Mouse (Mus musculus): ENCODE results near the gene Mrps14. TPM values are rescaled to one million over a fixed set of nuclear protein-coding genes. Genes with fewer than 3 reads are reported as not detected.
A peak's percentile ranks its signal among the peaks of the same experiment; 100 is the strongest.

Mrps14 gene
- total and polyA plus RNA-seq, 2 experiments from 2014 or later = 28.1 to 221 TPM

DNA sequence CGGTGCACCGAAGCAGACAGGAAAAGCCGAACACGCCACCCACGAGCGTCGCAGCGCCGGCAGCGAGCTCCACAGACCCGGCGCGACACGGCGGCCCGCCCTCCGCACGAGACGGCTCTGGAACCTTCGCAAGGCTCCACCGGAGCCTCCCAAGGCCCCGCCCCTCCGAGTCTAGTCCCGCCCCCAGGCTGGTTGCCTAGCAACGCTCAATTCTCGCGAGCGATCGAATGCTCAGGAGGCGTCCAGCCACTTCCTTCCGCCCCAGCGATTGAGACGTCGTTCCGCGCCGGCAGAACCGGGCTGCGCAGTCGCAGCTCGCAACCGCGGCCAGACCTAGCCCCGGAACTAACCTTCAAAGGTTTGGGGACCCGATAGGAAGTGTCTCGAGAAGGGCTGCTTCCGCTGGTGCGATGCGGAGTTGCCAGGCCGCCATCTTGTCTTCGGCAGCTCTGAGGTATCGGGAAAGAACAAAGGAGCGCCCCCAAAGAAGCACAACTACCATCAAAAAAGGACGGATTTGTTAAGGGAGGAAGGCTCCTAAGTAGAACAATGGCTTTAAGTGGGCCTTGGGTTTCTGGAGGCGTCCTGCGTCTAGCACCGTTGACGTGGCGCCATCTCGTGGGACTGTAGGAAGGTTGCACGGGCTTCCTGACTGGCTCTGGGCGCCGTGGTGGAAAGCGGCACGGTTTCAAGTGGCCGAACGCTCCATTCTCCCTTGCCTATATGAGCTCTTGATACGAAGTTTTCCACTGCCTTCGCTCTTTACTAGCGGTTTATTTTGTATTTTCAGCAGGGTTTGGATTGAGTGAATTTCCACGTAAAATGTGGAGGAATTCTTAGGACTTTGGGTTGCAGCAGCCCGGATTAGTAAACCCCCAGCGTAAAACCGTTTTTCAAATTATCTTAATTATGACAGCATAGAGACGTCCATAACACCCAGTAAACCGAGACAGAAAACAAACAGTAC lies 18.0 kb downstream of the Mrps14 start, which contains the start of gene Cacybp:
Cacybp (minus strand) TSS at position 173 of the 967 bp plus-strand sequence.
- H3K4me3 ChIP-seq (ENCODE audit: low read depth, low read length) = peak within 1 kb of the TSS; percentile 71
- H3K4me1 ChIP-seq (ENCODE audit: control insufficient read depth, insufficient read depth) = peaks cover 16% of the 10 kb centered on the region
- under 1% methylated on average over 76 of the region's 76 CpGs for WGBS
- peak within 1 kb of the TSS; percentile 99 for H3K27ac ChIP-seq (ENCODE audit: low read depth)
- H3K4me2 ChIP-seq (ENCODE audit: low read depth, low read length) = peak within 1 kb of the TSS; percentile 83
- no peaks in the 10 kb centered on the region for H3K27me3 ChIP-seq (ENCODE audit: control insufficient read depth, insufficient read depth, low read length)
- no peaks in the 10 kb centered on the region for H3K9me3 ChIP-seq (replicated peaks; ENCODE audit: control insufficient read depth, low read length)
- peaks cover 4% of the 10 kb centered on the region; the same call in 1 of the 2 replicates for H3K36me3 ChIP-seq (replicated peaks; ENCODE audit: control insufficient read depth, insufficient read depth, low read length)
- H3K9ac ChIP-seq (replicated peaks; ENCODE audit: low read depth, low read length) = peak within 1 kb of the TSS; percentile 91
- ATAC-seq (ENCODE audit: insufficient read depth, low read depth) (peak; percentile 97), DNase-seq (ENCODE audit: low spot score) (peak; percentile 98)
- TF ChIP-seq EP300 (IDR thresholded peaks at IDR 0.05; ENCODE audit: low read depth) (peak; percentile 69), CTCF (IDR thresholded peaks at IDR 0.05; ENCODE audit: low read depth) (peak; percentile 75)

DNA sequence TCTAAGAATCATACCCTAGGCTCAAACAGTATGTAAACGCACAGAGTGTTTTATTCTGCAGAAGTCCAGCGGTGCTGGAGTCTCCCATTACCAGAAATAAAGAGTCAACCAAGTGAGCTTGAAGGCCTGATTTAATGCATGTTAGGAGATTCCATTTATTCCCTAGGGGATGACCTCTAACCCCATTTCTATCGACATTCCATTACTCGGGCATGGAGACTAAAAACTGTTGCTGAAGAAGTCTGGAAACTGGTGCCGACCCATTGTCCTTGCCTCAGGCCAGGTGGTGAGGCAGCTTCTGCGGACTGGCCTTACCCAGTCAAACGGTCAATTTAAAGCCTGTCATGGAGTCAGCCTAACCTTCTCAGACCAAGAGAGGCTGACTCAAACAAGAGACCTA lies 19.2 kb downstream of the Mrps14 start:
- H3K9me3 ChIP-seq (replicated peaks; ENCODE audit: control insufficient read depth, low read length) = no peaks in the 10 kb centered on the region
- H3K4me1 ChIP-seq (ENCODE audit: control insufficient read depth, insufficient read depth) = peaks cover 16% of the 10 kb centered on the region
- no peak overlapping the region for H3K9ac ChIP-seq (replicated peaks; ENCODE audit: low read depth, low read length)
- no peaks in the 10 kb centered on the region for H3K27me3 ChIP-seq (ENCODE audit: control insufficient read depth, insufficient read depth, low read length)
- DNase-seq (ENCODE audit: low spot score) (no peak), ATAC-seq (ENCODE audit: insufficient read depth, low read depth) (no peak)
- H3K4me2 ChIP-seq (ENCODE audit: low read depth, low read length) = no peak overlapping the region
- 91% methylated on average over 7 of the region's 7 CpGs for WGBS
- no peak overlapping the region for H3K27ac ChIP-seq (ENCODE audit: low read depth)
- H3K4me3 ChIP-seq (ENCODE audit: low read depth, low read length) = no peak overlapping the region
- TF ChIP-seq CTCF (IDR thresholded peaks at IDR 0.05; ENCODE audit: low read depth) (no peak), EP300 (IDR thresholded peaks at IDR 0.05; ENCODE audit: low read depth) (no peak)
- H3K36me3 ChIP-seq (replicated peaks; ENCODE audit: control insufficient read depth, insufficient read depth, low read length) = 0 out of 2 replicates have a peak, but pooled peaks cover under 1% of the 10 kb centered on the region

DNA sequence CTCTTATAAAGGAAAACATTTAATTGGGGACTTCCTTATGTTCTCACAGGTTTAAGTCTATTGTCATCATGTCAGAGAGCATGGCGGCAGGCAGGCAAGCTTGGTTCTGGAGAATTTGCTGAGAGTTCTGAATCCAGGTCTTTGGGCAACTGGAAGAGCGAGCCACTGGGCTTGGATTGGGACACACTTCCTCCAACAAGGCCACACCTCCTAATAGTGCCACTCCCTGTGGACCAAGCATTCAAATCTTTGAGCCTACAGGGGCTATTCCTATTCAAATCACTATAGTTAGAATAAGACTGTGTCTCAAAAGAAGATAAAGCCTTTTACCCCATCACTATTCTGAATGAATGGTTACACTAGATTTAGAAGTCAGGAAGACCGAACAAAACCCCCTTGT lies 22.9 kb downstream of the Mrps14 start:
- H3K4me1 ChIP-seq (ENCODE audit: control insufficient read depth, insufficient read depth) = peaks cover 5% of the 10 kb centered on the region; the same call in 1 of the 2 replicates
- no peak overlapping the region for H3K4me2 ChIP-seq (ENCODE audit: low read depth, low read length)
- TF ChIP-seq CTCF (IDR thresholded peaks at IDR 0.05; ENCODE audit: low read depth) (no peak), EP300 (IDR thresholded peaks at IDR 0.05; ENCODE audit: low read depth) (no peak)
- H3K36me3 ChIP-seq (replicated peaks; ENCODE audit: control insufficient read depth, insufficient read depth, low read length) = no peaks in the 10 kb centered on the region
- ATAC-seq (ENCODE audit: insufficient read depth, low read depth) (no peak), DNase-seq (ENCODE audit: low spot score) (no peak)
- H3K4me3 ChIP-seq (ENCODE audit: low read depth, low read length) = no peak overlapping the region
- no peaks in the 10 kb centered on the region for H3K9me3 ChIP-seq (replicated peaks; ENCODE audit: control insufficient read depth, low read length)
- no peak overlapping the region for H3K9ac ChIP-seq (replicated peaks; ENCODE audit: low read depth, low read length)
- H3K27me3 ChIP-seq (ENCODE audit: control insufficient read depth, insufficient read depth, low read length) = no peaks in the 10 kb centered on the region
- WGBS = 83% methylated on average over 3 of the region's 3 CpGs
- no peak overlapping the region for H3K27ac ChIP-seq (ENCODE audit: low read depth)

DNA sequence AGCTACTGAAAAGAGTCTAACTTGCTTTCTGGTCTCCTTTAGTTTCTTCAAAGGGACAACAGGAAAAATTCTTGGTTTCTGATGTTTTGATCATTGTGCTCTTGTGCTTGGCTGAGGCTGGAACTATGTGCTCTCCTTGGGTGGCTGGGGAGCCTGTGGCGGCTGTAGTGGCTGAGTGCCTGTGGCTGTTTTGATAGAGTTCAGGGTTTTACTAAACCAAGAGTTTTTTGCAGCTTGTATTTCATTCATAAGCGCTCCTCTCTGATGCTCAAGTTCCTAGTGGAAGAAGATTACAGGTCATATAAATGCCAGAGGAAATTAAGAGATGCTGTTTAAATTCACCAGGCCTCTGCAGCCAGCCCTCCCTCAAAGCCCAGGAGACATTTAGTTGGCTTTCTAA lies 29.1 kb downstream of the Mrps14 start:
- no peak for DNase-seq (ENCODE audit: low spot score)

DNA sequence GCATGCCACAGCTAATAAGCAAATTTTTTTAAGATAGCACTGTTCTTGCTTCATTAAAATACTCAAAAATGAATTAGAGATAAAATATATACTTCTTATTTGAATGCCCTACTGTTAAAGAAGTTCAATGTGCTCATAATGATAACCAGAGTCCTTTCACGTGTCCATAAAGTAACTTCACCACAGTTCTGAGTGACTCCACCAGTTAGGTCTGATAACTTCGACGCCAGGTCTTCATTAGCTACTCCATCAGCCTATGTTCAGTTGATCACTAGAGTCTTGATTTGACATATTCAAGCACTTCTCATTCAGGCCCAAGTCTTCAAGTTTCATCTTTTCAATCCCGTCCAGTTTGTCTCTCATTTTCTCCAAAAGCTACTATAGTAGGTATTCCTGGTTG lies 32.2 kb downstream of the Mrps14 start:
- peaks cover 8% of the 10 kb centered on the region for H3K36me3 ChIP-seq (replicated peaks; ENCODE audit: control insufficient read depth, insufficient read depth, low read length)
- no peak overlapping the region for H3K4me3 ChIP-seq (ENCODE audit: low read depth, low read length)
- no peaks in the 10 kb centered on the region for H3K4me1 ChIP-seq (ENCODE audit: control insufficient read depth, insufficient read depth)
- H3K4me2 ChIP-seq (ENCODE audit: low read depth, low read length) = no peak overlapping the region
- WGBS = 84% methylated on average over 4 of the region's 4 CpGs
- no peak overlapping the region for H3K27ac ChIP-seq (ENCODE audit: low read depth)
- ATAC-seq (ENCODE audit: insufficient read depth, low read depth) (no peak), DNase-seq (ENCODE audit: low spot score) (no peak)
- no peaks in the 10 kb centered on the region for H3K27me3 ChIP-seq (ENCODE audit: control insufficient read depth, insufficient read depth, low read length)
- TF ChIP-seq EP300 (IDR thresholded peaks at IDR 0.05; ENCODE audit: low read depth) = no peak
- no peak for TF ChIP-seq CTCF (IDR thresholded peaks at IDR 0.05; ENCODE audit: low read depth)
- no peaks in the 10 kb centered on the region for H3K9me3 ChIP-seq (replicated peaks; ENCODE audit: control insufficient read depth, low read length)
- H3K9ac ChIP-seq (replicated peaks; ENCODE audit: low read depth, low read length) = no peak overlapping the region

More for the DNA sequence above, 29.1 kb downstream of the Mrps14 start:
- Histone ChIP-seq H3K4me2 (ENCODE audit: low read depth, low read length) (no peak overlapping the region), H3K4me3 (ENCODE audit: low read depth, low read length) (no peak overlapping the region), H3K9me3 (replicated peaks; ENCODE audit: control insufficient read depth, low read length) (no peaks in the 10 kb centered on the region), H3K27me3 (ENCODE audit: control insufficient read depth, insufficient read depth, low read length) (no peaks in the 10 kb centered on the region), H3K9ac (replicated peaks; ENCODE audit: low read depth, low read length) (no peak overlapping the region), H3K36me3 (replicated peaks; ENCODE audit: control insufficient read depth, insufficient read depth, low read length) (peaks cover 8% of the 10 kb centered on the region), H3K4me1 (ENCODE audit: control insufficient read depth, insufficient read depth) (no peaks in the 10 kb centered on the region), H3K27ac (ENCODE audit: low read depth) (no peak overlapping the region)
- TF ChIP-seq CTCF (IDR thresholded peaks at IDR 0.05; ENCODE audit: low read depth) = no peak
- TF ChIP-seq EP300 (IDR thresholded peaks at IDR 0.05; ENCODE audit: low read depth) = no peak
- WGBS = 85% methylated on average over 2 of the region's 2 CpGs
- ATAC-seq (ENCODE audit: insufficient read depth, low read depth) = no peak
